Mouse (Mus musculus): Measurements from ENCODE around the gene B4galt5. TPM values are rescaled to one million over a fixed set of nuclear protein-coding genes. Genes with fewer than 3 reads are reported as not detected.
A peak's percentile ranks its signal among the peaks of the same experiment; 100 is the strongest.

Gene B4galt5
- polyA plus RNA-seq, 1 experiment from 2014 or later = 6.0 TPM

GRCm38 (mm10) chr2:167273206-167273740 lies 75.7 kb downstream of the B4galt5 start:
- Histone ChIP-seq H3K4me1 (no peaks in the 10 kb centered on the region), H3K27me3 (ENCODE audit: poor library complexity, severe bottlenecking) (no peaks in the 10 kb centered on the region), H3K36me3 (replicated peaks) (no peaks in the 10 kb centered on the region), H3K4me3 (no peak overlapping the region), H3K9me3 (no peaks in the 10 kb centered on the region), H3K27ac (0 out of 2 replicates have a peak overlapping the region, but pooled peaks have one; percentile 35)
- no peak for DNase-seq (ENCODE audit: extremely low spot score, low spot score)
- whole genome bisulfite sequencing = 84% methylated on average over 13 of the region's 13 CpGs

- Histone ChIP-seq H3K27ac (no peak overlapping the region), H3K4me3 (no peak overlapping the region), H3K27me3 (ENCODE audit: poor library complexity, severe bottlenecking) (no peaks in the 10 kb centered on the region), H3K36me3 (replicated peaks) (no peaks in the 10 kb centered on the region), H3K4me1 (no peaks in the 10 kb centered on the region), H3K9me3 (no peaks in the 10 kb centered on the region)
- 91% methylated on average over 3 of the region's 3 CpGs for WGBS
- DNase-seq (ENCODE audit: extremely low spot score, low spot score) = no peak
Observed at GRCm38 (mm10) chr2:167272706-167273105, 76.3 kb downstream of the B4galt5 start.

GRCm38 (mm10) chr2:167271121-167271521 lies 77.9 kb downstream of the B4galt5 start:
- 85% methylated on average over 9 of the region's 9 CpGs for WGBS
- Histone ChIP-seq H3K4me1 (no peaks in the 10 kb centered on the region), H3K27me3 (ENCODE audit: poor library complexity, severe bottlenecking) (no peaks in the 10 kb centered on the region), H3K27ac (no peak overlapping the region), H3K4me3 (no peak overlapping the region), H3K36me3 (replicated peaks) (no peaks in the 10 kb centered on the region), H3K9me3 (no peaks in the 10 kb centered on the region)
- DNase-seq (ENCODE audit: extremely low spot score, low spot score) = no peak

- Histone ChIP-seq H3K4me3 (no peak overlapping the region), H3K4me1 (no peaks in the 10 kb centered on the region), H3K27me3 (ENCODE audit: poor library complexity, severe bottlenecking) (no peaks in the 10 kb centered on the region), H3K27ac (no peak overlapping the region), H3K36me3 (replicated peaks) (no peaks in the 10 kb centered on the region), H3K9me3 (no peaks in the 10 kb centered on the region)
- 93% methylated on average over 3 of the region's 3 CpGs for WGBS
- no peak for DNase-seq (ENCODE audit: extremely low spot score, low spot score)
Observed at GRCm38 (mm10) chr2:167270496-167270895, 78.5 kb downstream of the B4galt5 start.

- no peaks in the 10 kb centered on the region for H3K27me3 ChIP-seq (ENCODE audit: poor library complexity, severe bottlenecking)
- H3K9me3 ChIP-seq = no peaks in the 10 kb centered on the region
- DNase-seq (ENCODE audit: extremely low spot score, low spot score) = no peak
- 91% methylated on average over 1 of the region's 1 CpGs for WGBS
- H3K4me3 ChIP-seq = no peak overlapping the region
- no peaks in the 10 kb centered on the region for H3K36me3 ChIP-seq (replicated peaks)
- no peaks in the 10 kb centered on the region for H3K4me1 ChIP-seq
- no peak overlapping the region for H3K27ac ChIP-seq
Observed at GRCm38 (mm10) chr2:167268721-167269120, 80.3 kb downstream of the B4galt5 start.

- WGBS = 89% methylated on average over 8 of the region's 8 CpGs
- Histone ChIP-seq H3K36me3 (replicated peaks) (no peaks in the 10 kb centered on the region), H3K27ac (no peak overlapping the region), H3K4me3 (no peak overlapping the region), H3K4me1 (no peaks in the 10 kb centered on the region), H3K9me3 (no peaks in the 10 kb centered on the region), H3K27me3 (ENCODE audit: poor library complexity, severe bottlenecking) (no peaks in the 10 kb centered on the region)
- no peak for DNase-seq (ENCODE audit: extremely low spot score, low spot score)
Observed at GRCm38 (mm10) chr2:167268411-167268690, 80.6 kb downstream of the B4galt5 start.

- no peaks in the 10 kb centered on the region for H3K27me3 ChIP-seq (ENCODE audit: poor library complexity, severe bottlenecking)
- no peaks in the 10 kb centered on the region for H3K36me3 ChIP-seq (replicated peaks)
- H3K4me3 ChIP-seq = no peak overlapping the region
Observed at GRCm38 (mm10) chr2:167267531-167268410, 81.2 kb downstream of the B4galt5 start.

GRCm38 (mm10) chr2:167266231-167266630 lies 82.8 kb downstream of the B4galt5 start:
- Histone ChIP-seq H3K4me3 (no peak overlapping the region), H3K27ac (no peak overlapping the region), H3K27me3 (ENCODE audit: poor library complexity, severe bottlenecking) (no peaks in the 10 kb centered on the region), H3K4me1 (no peaks in the 10 kb centered on the region), H3K9me3 (no peaks in the 10 kb centered on the region), H3K36me3 (replicated peaks) (no peaks in the 10 kb centered on the region)
- WGBS = 95% methylated on average over 10 of the region's 10 CpGs
- no peak for DNase-seq (ENCODE audit: extremely low spot score, low spot score)

More at GRCm38 (mm10) chr2:167267531-167268410, 81.2 kb downstream of the B4galt5 start:
- H3K4me1 ChIP-seq = no peaks in the 10 kb centered on the region
- H3K9me3 ChIP-seq = no peaks in the 10 kb centered on the region
- DNase-seq (ENCODE audit: extremely low spot score, low spot score) = no peak
- H3K27ac ChIP-seq = no peak overlapping the region
- 82% methylated on average over 14 of the region's 14 CpGs for WGBS

- WGBS = 65% methylated on average over 4 of the region's 5 CpGs
Observed at GRCm38 (mm10) chr2:167265806-167266205, 83.2 kb downstream of the B4galt5 start.

GRCm38 (mm10) chr2:167265021-167265420 lies 84.0 kb downstream of the B4galt5 start:
- Histone ChIP-seq H3K27ac (no peak overlapping the region), H3K36me3 (replicated peaks) (no peaks in the 10 kb centered on the region), H3K4me1 (no peaks in the 10 kb centered on the region), H3K9me3 (no peaks in the 10 kb centered on the region), H3K4me3 (no peak overlapping the region), H3K27me3 (ENCODE audit: poor library complexity, severe bottlenecking) (no peaks in the 10 kb centered on the region)
- 95% methylated on average over 2 of the region's 2 CpGs for WGBS
- DNase-seq (ENCODE audit: extremely low spot score, low spot score) = no peak

More at GRCm38 (mm10) chr2:167265806-167266205, 83.2 kb downstream of the B4galt5 start:
- no peak for DNase-seq (ENCODE audit: extremely low spot score, low spot score)
- no peaks in the 10 kb centered on the region for H3K4me1 ChIP-seq
- no peaks in the 10 kb centered on the region for H3K36me3 ChIP-seq (replicated peaks)
- no peak overlapping the region for H3K4me3 ChIP-seq
- H3K27ac ChIP-seq = no peak overlapping the region
- H3K27me3 ChIP-seq (ENCODE audit: poor library complexity, severe bottlenecking) = no peaks in the 10 kb centered on the region
- H3K9me3 ChIP-seq = no peaks in the 10 kb centered on the region

GRCm38 (mm10) chr2:167263931-167264330 lies 85.1 kb downstream of the B4galt5 start:
- Histone ChIP-seq H3K27me3 (ENCODE audit: poor library complexity, severe bottlenecking) (no peaks in the 10 kb centered on the region), H3K27ac (no peak overlapping the region), H3K9me3 (no peaks in the 10 kb centered on the region), H3K4me3 (no peak overlapping the region), H3K4me1 (no peaks in the 10 kb centered on the region), H3K36me3 (replicated peaks) (no peaks in the 10 kb centered on the region)
- WGBS = 88% methylated on average over 11 of the region's 11 CpGs
- no peak for DNase-seq (ENCODE audit: extremely low spot score, low spot score)

GRCm38 (mm10) chr2:167263040-167263810 lies 85.8 kb downstream of the B4galt5 start:
- Histone ChIP-seq H3K27me3 (ENCODE audit: poor library complexity, severe bottlenecking) (no peaks in the 10 kb centered on the region), H3K9me3 (no peaks in the 10 kb centered on the region), H3K36me3 (replicated peaks) (no peaks in the 10 kb centered on the region), H3K4me3 (no peak overlapping the region), H3K4me1 (no peaks in the 10 kb centered on the region), H3K27ac (no peak overlapping the region)
- DNase-seq (ENCODE audit: extremely low spot score, low spot score) = no peak
- WGBS = 91% methylated on average over 8 of the region's 8 CpGs

GRCm38 (mm10) chr2:167262433-167262832 lies 86.5 kb downstream of the B4galt5 start:
- WGBS = 95% methylated on average over 10 of the region's 10 CpGs
- Histone ChIP-seq H3K36me3 (replicated peaks) (no peaks in the 10 kb centered on the region), H3K4me1 (no peaks in the 10 kb centered on the region), H3K27ac (no peak overlapping the region), H3K9me3 (no peaks in the 10 kb centered on the region), H3K27me3 (ENCODE audit: poor library complexity, severe bottlenecking) (no peaks in the 10 kb centered on the region), H3K4me3 (no peak overlapping the region)
- DNase-seq (ENCODE audit: extremely low spot score, low spot score) = no peak
